Mouse (Mus musculus) R1 (cell line): ENCODE results near the gene Gna13.
A peak's percentile ranks its signal among the peaks of the same experiment; 100 is the strongest.

Experiments
- DNase-seq: peaks from one replicate; pipeline ENCODE4 v3.0.0-alpha.2; 2018; ENCODE audit warnings: low read depth, low spot score

Gene Gna13

GRCm38 (mm10) chr11:109349652-109350316 lies 12.8 kb upstream of the Gna13 start:
- DNase-seq, result no peak

GRCm38 (mm10) chr11:109350317-109350714 lies 12.3 kb upstream of the Gna13 start:
- DNase-seq, result no peak

GRCm38 (mm10) chr11:109351489-109351888 lies 11.1 kb upstream of the Gna13 start:
- peak; percentile 61 for DNase-seq

- no peak for DNase-seq
These were observed 9.0 kb upstream of the Gna13 start for GRCm38 (mm10) chr11:109353391-109354235.

- no peak for DNase-seq
These were observed 8.4 kb upstream of the Gna13 start for GRCm38 (mm10) chr11:109354236-109354613.

GRCm38 (mm10) chr11:109355771-109356388 lies 6.8 kb upstream of the Gna13 start:
- DNase-seq, result no peak

GRCm38 (mm10) chr11:109357171-109357570 lies 5.5 kb upstream of the Gna13 start:
- no peak for DNase-seq

GRCm38 (mm10) chr11:109358549-109358948 lies 4.1 kb upstream of the Gna13 start:
- DNase-seq, result peak; percentile 79

- DNase-seq, result peak; percentile 68
These were observed 3.4 kb upstream of the Gna13 start for GRCm38 (mm10) chr11:109359043-109359752.

- DNase-seq, result no peak
These were observed 2.5 kb upstream of the Gna13 start for GRCm38 (mm10) chr11:109360102-109360501.

- peak; percentile 66 for DNase-seq
These were observed 2.0 kb upstream of the Gna13 start for GRCm38 (mm10) chr11:109360581-109361040.

- no peak for DNase-seq
These were observed 1.4 kb upstream of the Gna13 start for GRCm38 (mm10) chr11:109361241-109361630.

GRCm38 (mm10) chr11:109361631-109362462 lies 784 bp upstream of the Gna13 start:
- DNase-seq, result peak; percentile 58

GRCm38 (mm10) chr11:109363191-109364133 lies 831 bp downstream of the Gna13 start:
- DNase-seq, result no peak

GRCm38 (mm10) chr11:109364337-109364736 lies 1.7 kb downstream of the Gna13 start:
- DNase-seq, result no peak

- no peak for DNase-seq
These were observed 2.2 kb downstream of the Gna13 start for GRCm38 (mm10) chr11:109364881-109365280.

- no peak for DNase-seq
These were observed 3.2 kb downstream of the Gna13 start for GRCm38 (mm10) chr11:109365818-109366217.

GRCm38 (mm10) chr11:109366802-109367579 lies 4.4 kb downstream of the Gna13 start:
- no peak for DNase-seq
